Mouse (Mus musculus): ENCODE data around the gene Ppil3. TPM values are rescaled to one million over a fixed set of nuclear protein-coding genes. Genes with fewer than 3 reads are reported as not detected.

Ppil3 gene
- 18.4 and 25.5 TPM in 2 replicates for polyA plus RNA-seq (2012; rRNA removed)

DNA sequence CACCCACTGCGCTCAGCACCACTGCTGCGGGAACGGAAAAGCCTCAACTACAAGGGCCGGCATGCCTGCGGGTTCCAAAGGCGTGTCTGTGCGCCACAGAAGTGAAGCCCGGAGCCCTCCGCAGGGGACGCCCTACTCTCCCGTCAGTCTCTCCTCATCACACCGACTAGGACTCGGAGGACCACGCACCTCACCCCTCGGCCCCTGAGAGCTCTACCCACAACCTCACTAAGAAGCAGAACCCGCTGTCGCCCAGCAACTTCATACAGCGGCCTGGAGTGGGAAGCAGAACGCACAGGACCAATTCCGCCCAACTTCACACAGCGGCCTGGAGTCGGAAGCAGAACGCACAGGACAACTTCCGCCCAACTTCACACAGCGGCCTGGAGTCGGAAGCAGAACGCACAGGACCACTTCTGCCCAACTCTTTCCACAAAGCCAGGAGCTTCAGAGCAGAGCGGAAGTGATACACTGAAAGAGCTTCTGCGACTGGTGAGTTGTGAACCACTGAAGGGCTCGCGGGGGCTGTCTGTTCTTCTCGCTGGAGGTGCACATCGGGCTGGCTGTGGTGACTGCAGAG is at the start of gene Ppil3, which contains the start of gene Nif3l1:
Ppil3 (minus strand) TSS at position 344 of the 580 bp plus-strand sequence.
Nif3l1 (plus strand) TSS at position 9 of the 580 bp plus-strand sequence.
- Histone ChIP-seq H3K4me3 (ENCODE audit: insufficient read depth, low read depth, low read length) (peak within 1 kb of the TSS; percentile 82), H3K27me3 (replicated peaks; ENCODE audit: control insufficient read depth, insufficient read depth, low read length) (no peaks in the 10 kb centered on the region), H3K4me1 (ENCODE audit: control insufficient read depth, insufficient read depth, low read length) (peaks cover 2% of the 10 kb centered on the region; the same call in 1 of the 2 replicates), H3K27ac (ENCODE audit: insufficient read depth, low read depth, low read length) (peak within 1 kb of the TSS; percentile 82), H3K36me3 (ENCODE audit: control insufficient read depth, insufficient read depth, low read length) (no peaks in the 10 kb centered on the region; the same call in 1 of the 2 replicates)
- TF ChIP-seq POLR2A (IDR thresholded peaks at IDR 0.05; ENCODE audit: low read depth, low read length) = peak; percentile 72
- TF ChIP-seq CTCF (conservative IDR thresholded peaks at IDR 0.05; ENCODE audit: insufficient read depth, insufficient read length, low read depth, low read length) = no peak
- DNase-seq = peak; percentile 92
- WGBS = under 1% methylated on average over 33 of the region's 33 CpGs

DNA sequence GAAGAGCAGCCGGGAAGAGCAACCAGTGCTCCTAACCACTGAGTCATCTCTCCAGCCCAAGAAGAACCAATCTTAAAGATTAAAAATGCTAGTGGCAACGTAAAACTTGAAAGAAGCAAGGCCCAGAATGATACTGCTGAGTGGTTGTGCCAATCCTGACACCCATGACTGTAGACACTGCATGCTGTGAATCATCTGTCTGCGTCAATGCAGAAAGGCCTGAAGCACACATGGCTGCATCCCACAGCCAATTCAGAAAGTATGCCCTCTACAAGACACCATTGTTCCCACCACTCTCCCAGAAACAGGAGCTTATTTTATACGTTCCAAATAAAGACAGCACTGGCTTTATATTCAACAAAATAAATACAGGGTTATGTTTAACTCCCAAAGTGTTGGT is 37.4 kb upstream of the Ppil3 start:
- TF ChIP-seq CTCF (conservative IDR thresholded peaks at IDR 0.05; ENCODE audit: insufficient read depth, insufficient read length, low read depth, low read length) = no peak
- no peak for TF ChIP-seq POLR2A (IDR thresholded peaks at IDR 0.05; ENCODE audit: low read depth, low read length)
- Histone ChIP-seq H3K4me1 (ENCODE audit: control insufficient read depth, insufficient read depth, low read length) (no peaks in the 10 kb centered on the region), H3K36me3 (ENCODE audit: control insufficient read depth, insufficient read depth, low read length) (peaks cover 3% of the 10 kb centered on the region), H3K4me3 (ENCODE audit: insufficient read depth, low read depth, low read length) (no peak overlapping the region), H3K27ac (ENCODE audit: insufficient read depth, low read depth, low read length) (no peak overlapping the region), H3K27me3 (replicated peaks; ENCODE audit: control insufficient read depth, insufficient read depth, low read length) (no peaks in the 10 kb centered on the region)
- 96% methylated on average over 4 of the region's 4 CpGs for WGBS
- no peak for DNase-seq

DNA sequence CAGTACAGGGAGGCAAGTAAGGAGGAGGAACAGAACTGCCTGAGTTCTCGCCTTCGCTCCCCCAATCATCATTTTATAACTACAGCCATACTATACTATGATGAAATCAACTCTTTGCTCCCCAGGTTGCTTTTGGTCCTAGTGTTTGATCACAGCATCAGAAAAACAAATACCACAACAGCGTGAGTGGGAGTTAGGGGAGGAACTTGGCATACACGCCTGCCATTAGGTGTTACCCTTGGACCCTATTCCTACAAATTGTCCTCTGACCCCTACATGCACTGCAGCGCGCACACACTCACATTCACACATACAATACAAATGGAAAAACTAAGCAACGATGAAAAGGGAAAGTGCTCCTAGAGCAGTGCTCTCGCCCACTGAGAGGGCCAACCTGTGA is 30.4 kb upstream of the Ppil3 start:
- DNase-seq = no peak
- Histone ChIP-seq H3K36me3 (ENCODE audit: control insufficient read depth, insufficient read depth, low read length) (peaks cover 2% of the 10 kb centered on the region), H3K4me3 (ENCODE audit: insufficient read depth, low read depth, low read length) (no peak overlapping the region), H3K27me3 (replicated peaks; ENCODE audit: control insufficient read depth, insufficient read depth, low read length) (no peaks in the 10 kb centered on the region), H3K4me1 (ENCODE audit: control insufficient read depth, insufficient read depth, low read length) (no peaks in the 10 kb centered on the region), H3K27ac (ENCODE audit: insufficient read depth, low read depth, low read length) (no peak overlapping the region)
- TF ChIP-seq CTCF (conservative IDR thresholded peaks at IDR 0.05; ENCODE audit: insufficient read depth, insufficient read length, low read depth, low read length) = no peak
- no peak for TF ChIP-seq POLR2A (IDR thresholded peaks at IDR 0.05; ENCODE audit: low read depth, low read length)
- WGBS = 91% methylated on average over 8 of the region's 8 CpGs

DNA sequence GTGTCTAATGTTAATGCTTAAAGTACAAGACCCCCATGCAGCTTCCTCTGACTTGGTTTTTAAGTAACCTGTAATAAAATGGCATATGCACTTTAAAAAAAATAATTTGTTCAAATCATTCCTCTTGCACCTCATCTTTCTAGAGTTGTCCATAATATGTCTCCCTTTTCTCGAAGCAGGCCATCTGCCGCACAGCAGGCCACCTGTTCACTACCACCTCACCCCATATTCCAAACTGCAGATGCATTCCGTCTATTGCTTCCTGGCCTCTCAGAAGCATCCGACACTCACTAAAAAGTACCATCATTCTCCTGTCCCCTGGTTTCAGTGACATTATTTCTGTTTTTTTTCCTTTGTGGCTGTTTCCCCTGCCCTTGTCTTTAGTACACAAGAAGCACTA is 20.3 kb upstream of the Ppil3 start:
- Histone ChIP-seq H3K27ac (ENCODE audit: insufficient read depth, low read depth, low read length) (no peak overlapping the region), H3K36me3 (ENCODE audit: control insufficient read depth, insufficient read depth, low read length) (peaks cover 7% of the 10 kb centered on the region), H3K4me1 (ENCODE audit: control insufficient read depth, insufficient read depth, low read length) (no peaks in the 10 kb centered on the region), H3K27me3 (replicated peaks; ENCODE audit: control insufficient read depth, insufficient read depth, low read length) (no peaks in the 10 kb centered on the region), H3K4me3 (ENCODE audit: insufficient read depth, low read depth, low read length) (no peak overlapping the region)
- WGBS = 96% methylated on average over 4 of the region's 4 CpGs
- DNase-seq = no peak
- no peak for TF ChIP-seq CTCF (conservative IDR thresholded peaks at IDR 0.05; ENCODE audit: insufficient read depth, insufficient read length, low read depth, low read length)
- no peak for TF ChIP-seq POLR2A (IDR thresholded peaks at IDR 0.05; ENCODE audit: low read depth, low read length)

DNA sequence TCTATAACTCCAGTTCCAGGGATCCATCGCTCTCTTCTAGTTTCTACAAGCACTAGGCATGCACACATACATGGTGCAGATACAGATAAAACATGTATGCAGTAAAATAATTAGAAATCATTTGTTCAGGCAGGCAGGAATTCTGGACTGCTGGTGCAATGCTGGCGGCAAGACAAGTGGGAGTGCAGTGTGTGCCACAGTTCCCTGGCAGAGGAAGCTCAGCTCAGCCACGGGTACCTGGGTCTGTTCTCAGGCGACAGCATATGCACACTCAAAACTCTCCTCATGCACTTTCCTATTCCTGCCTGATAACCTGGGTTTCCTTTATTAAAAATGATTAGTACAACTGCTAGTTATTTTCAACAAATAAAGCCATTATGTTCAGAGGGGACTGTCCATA is 19.8 kb upstream of the Ppil3 start:
- Histone ChIP-seq H3K36me3 (ENCODE audit: control insufficient read depth, insufficient read depth, low read length) (peaks cover 7% of the 10 kb centered on the region), H3K4me3 (ENCODE audit: insufficient read depth, low read depth, low read length) (no peak overlapping the region), H3K27ac (ENCODE audit: insufficient read depth, low read depth, low read length) (no peak overlapping the region), H3K4me1 (ENCODE audit: control insufficient read depth, insufficient read depth, low read length) (no peaks in the 10 kb centered on the region), H3K27me3 (replicated peaks; ENCODE audit: control insufficient read depth, insufficient read depth, low read length) (no peaks in the 10 kb centered on the region)
- WGBS = 89% methylated on average over 4 of the region's 4 CpGs
- TF ChIP-seq CTCF (conservative IDR thresholded peaks at IDR 0.05; ENCODE audit: insufficient read depth, insufficient read length, low read depth, low read length) = no peak
- no peak for TF ChIP-seq POLR2A (IDR thresholded peaks at IDR 0.05; ENCODE audit: low read depth, low read length)
- DNase-seq = no peak

DNA sequence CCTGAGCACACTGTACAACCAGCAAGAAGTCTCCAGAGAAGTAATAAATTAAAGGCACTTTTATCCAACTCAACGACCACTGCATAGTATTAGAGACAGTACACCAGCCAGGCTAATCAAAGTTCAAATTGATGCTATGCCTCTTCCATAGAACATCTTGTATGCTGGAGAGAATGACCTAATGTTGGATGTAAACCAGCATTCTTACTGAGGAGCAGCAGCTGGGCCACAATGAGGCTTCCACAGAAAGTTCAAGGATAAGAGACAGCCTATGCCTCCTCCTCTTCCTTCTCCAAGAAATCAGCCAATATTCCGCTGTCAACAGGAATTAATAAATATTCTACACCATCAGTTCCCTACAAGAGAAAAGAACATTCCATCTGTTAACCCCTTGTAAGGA is 18.6 kb upstream of the Ppil3 start:
- H3K4me3 ChIP-seq (ENCODE audit: insufficient read depth, low read depth, low read length) = no peak overlapping the region
- no peak overlapping the region for H3K27ac ChIP-seq (ENCODE audit: insufficient read depth, low read depth, low read length)
- 60% methylated on average over 2 of the region's 2 CpGs for WGBS
- H3K27me3 ChIP-seq (replicated peaks; ENCODE audit: control insufficient read depth, insufficient read depth, low read length) = no peaks in the 10 kb centered on the region
- no peak for TF ChIP-seq POLR2A (IDR thresholded peaks at IDR 0.05; ENCODE audit: low read depth, low read length)
- peaks cover 4% of the 10 kb centered on the region for H3K36me3 ChIP-seq (ENCODE audit: control insufficient read depth, insufficient read depth, low read length)
- H3K4me1 ChIP-seq (ENCODE audit: control insufficient read depth, insufficient read depth, low read length) = no peaks in the 10 kb centered on the region
- peak; percentile 25 for DNase-seq

DNA sequence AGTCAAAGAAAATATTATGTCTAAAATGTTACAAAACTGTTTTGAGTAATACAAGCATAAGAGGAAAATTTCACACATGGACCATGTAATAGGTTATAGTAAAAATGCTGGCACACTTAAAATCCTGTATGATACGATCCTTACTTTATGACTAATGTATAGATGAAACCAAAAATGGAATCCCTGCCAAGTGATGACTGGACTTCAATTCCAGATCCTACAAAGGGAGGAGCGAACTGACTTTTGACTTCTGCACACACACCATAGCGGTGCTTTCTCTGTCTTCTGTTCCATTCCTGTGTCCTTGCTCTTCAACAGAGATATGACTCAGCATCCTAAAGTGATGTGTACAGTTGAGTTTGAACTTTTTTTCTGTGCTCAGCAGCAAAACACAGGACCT is 15.3 kb upstream of the Ppil3 start:
- Histone ChIP-seq H3K27me3 (replicated peaks; ENCODE audit: control insufficient read depth, insufficient read depth, low read length) (no peaks in the 10 kb centered on the region), H3K4me1 (ENCODE audit: control insufficient read depth, insufficient read depth, low read length) (no peaks in the 10 kb centered on the region), H3K36me3 (ENCODE audit: control insufficient read depth, insufficient read depth, low read length) (peaks cover 2% of the 10 kb centered on the region), H3K4me3 (ENCODE audit: insufficient read depth, low read depth, low read length) (no peak overlapping the region), H3K27ac (ENCODE audit: insufficient read depth, low read depth, low read length) (no peak overlapping the region)
- WGBS = 94% methylated on average over 3 of the region's 3 CpGs
- DNase-seq = no peak
- TF ChIP-seq CTCF (conservative IDR thresholded peaks at IDR 0.05; ENCODE audit: insufficient read depth, insufficient read length, low read depth, low read length) = no peak
